Mouse (Mus musculus) thymus, postnatal 0 days (tissue): Measurements from ENCODE around the gene Ptcd2. TPM values are rescaled to one million over a fixed set of nuclear protein-coding genes. Genes with fewer than 3 reads are reported as not detected.

Experiments used
- DNase-seq: peaks from one replicate; pipeline ENCODE4 v3.0.0-alpha.2; 2015; ENCODE audit warnings: low spot score
- polyA plus RNA-seq: library from polyadenylated mRNA; unstranded; fragments of >200 nt; fragmentation: Nextera tagmentation; extraction: Ambion mirVana; gene quantifications from 2 replicates; pipeline ENCODE4 v1.2.1, GENCODE M21; 2015

Ptcd2 gene
- polyA plus RNA-seq, 1 experiment from 2014 or later: 56.6 TPM

DNA sequence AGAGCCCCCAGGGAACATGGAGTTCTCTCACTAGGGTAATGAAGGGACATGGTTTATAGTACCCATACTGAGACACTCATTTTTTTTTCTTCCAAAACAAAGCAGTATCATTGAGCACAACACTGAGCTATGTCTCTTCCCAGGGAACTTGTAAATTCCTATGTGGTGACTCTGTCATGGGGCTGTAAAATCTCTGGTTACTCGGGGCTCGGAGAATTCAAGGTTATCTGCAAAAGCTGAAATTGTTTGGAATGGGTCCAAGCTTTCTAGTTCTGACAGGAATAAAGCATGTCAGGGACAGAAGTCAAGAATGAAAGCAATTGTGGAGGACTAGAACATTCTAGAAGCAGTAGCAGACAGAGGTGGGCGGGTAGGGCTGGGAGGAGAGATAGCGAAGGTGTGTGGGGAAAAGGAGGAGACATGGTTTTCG is 36.6 kb downstream of the Ptcd2 start:
- no peak for DNase-seq

- no peak for DNase-seq
Observed at GRCm38 (mm10) chr13:99306164-99306563, 38.3 kb downstream of the Ptcd2 start.

- DNase-seq: no peak
Observed at GRCm38 (mm10) chr13:99305186-99305585, 39.3 kb downstream of the Ptcd2 start.

- no peak for DNase-seq
Observed at GRCm38 (mm10) chr13:99304365-99304764, 40.1 kb downstream of the Ptcd2 start.

DNA sequence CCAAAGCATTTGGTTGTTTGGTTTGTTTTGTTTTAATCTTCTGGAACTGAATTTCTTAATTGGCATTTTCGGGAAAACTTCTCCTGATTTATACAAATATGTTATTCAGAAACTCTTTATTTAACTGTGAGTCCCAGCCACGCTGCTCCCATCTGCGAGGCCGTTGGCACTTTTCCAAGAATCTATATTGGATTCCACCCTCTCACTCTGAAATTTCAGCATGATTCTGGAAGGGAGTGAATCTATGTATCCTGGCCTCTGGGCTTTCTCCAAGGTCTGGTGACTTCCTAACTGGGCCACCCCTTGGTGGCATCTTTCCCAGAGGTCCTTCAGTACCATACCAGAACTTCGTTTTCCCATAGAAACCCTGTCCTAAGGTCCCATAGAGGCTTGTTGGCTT is 40.7 kb downstream of the Ptcd2 start:
- no peak for DNase-seq

- DNase-seq: no peak
Observed at GRCm38 (mm10) chr13:99299921-99300320, 44.6 kb downstream of the Ptcd2 start.

- DNase-seq: no peak
Observed at GRCm38 (mm10) chr13:99294176-99294575, 50.3 kb downstream of the Ptcd2 start.

DNA sequence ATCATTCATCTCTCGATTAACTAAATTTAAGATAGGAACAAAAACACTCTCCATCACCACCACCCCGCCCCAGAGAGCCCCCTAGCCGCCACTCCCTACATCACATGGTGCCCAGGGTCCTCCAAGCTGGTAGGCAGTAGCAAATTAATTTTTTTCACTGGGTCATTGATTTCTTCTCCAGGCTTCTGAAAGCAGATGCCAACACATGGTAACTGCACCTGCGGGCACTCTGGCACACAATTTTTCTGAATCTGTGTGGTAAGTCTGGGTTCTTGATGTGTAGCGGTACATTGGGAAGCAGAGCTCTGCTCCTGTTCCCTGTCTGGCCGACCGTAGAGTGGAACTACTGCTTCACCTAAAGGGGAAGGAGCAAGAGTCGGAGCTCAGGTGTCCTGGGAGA is 53.7 kb downstream of the Ptcd2 start:
- no peak for DNase-seq

DNA sequence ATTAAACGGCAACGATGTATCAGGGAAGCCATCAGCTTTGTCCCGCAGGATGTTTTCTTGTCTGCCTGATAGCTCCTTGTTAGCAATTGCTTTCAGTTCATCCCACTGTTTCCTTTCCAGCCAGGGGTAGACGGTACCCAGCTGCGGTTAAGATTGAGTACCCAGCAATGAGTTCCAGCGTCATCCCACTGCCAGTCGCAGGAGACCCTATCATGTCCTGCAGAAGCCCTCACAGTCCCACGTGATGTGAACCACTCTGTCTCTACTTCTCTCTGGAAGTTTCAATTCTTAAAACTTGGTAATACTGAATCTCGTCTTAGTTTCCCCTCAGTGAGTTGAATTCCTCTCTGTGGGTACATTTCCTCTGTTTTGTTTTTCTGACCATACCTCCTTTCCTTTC is 56.7 kb downstream of the Ptcd2 start:
- no peak for DNase-seq

DNA sequence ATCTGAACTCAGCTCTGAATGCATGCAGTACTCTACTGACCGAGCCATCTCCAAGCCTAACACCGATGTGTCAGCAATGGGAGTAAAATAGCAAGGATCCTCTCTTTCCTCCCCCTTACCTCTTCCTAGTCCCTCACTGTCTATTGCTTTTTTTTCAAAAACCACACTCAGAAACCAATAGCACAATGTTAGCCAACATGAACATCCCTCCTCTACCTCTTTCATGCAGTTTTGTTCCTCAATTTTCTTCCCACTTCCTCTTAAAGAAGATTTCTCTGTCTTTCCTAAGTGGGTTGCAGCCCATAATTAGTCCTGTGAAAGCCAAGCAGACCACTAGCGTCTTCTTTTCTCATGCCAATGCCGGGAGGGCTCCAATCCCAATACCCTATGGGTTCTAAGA is 57.3 kb downstream of the Ptcd2 start:
- DNase-seq: no peak

DNA sequence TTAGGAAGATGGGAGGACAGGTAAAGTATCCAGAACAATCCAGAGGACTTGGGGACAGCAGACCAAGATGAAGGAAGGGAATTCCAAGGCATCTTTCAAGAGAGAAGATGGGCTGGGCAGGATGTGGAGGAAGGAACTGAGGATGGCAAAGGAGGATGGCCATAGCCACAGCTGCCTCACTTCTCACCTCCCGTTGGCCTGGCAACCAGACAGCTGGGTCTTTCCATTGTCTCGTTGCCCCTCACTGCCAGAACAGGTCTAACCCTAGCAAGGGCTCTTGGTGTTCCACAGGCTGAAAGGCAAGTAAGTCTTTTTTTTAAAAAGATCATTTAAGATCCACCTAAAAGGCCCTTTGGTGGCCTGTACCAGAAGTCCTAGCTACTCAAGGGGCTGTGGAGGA is 59.3 kb downstream of the Ptcd2 start:
- DNase-seq: no peak

GRCm38 (mm10) chr13:99284400-99285160 is 59.9 kb downstream of the Ptcd2 start:
- no peak for DNase-seq

GRCm38 (mm10) chr13:99283916-99284315 is 60.6 kb downstream of the Ptcd2 start:
- DNase-seq: no peak

DNA sequence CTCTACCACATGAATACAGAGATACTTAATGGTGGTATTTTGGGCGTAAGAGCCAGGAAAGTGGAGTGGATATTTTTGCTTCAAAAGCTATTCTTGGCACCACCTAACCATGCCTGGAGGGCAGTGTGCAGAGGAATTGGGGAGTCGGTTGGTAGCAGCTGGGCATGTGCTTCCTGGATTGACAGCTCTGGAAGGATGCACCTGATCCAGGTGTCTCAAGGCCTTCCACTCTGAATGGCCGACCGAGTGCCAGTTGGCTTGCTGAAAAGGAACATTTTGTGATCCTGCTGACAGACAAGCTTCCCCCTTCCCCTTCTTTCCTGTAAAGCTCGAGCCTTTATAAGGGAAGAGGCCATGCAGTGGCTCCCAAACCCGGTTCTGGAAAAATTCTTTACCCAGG is 61.5 kb downstream of the Ptcd2 start:
- DNase-seq: no peak

GRCm38 (mm10) chr13:99279351-99279750 is 65.2 kb downstream of the Ptcd2 start:
- DNase-seq: no peak

DNA sequence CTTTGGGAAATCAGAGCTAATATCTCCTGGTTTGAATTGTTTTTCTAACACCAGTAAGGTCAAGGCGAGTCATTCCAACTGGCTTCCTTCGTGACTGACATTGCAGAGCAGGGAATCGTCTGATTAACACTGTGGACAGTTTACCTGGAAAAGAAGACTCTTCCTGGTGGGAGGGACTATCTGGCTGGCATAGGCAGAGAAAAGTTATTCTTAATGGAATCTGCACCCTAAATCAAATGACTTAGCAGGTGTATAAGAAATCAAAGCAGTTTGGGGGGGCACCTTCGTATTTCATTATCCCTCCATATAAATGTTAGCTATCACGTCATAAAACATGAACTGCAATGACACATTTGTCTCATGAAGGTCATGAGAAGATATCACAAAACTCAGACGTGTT is 66.0 kb downstream of the Ptcd2 start:
- no peak for DNase-seq

GRCm38 (mm10) chr13:99277521-99277920 is 67.0 kb downstream of the Ptcd2 start:
- DNase-seq: no peak

- DNase-seq: no peak
Observed at GRCm38 (mm10) chr13:99272046-99272445, 72.5 kb downstream of the Ptcd2 start.

Other genes with a start within 250 kb of the Ptcd2 start
- 0.27 and 0.55 TPM in 2 replicates for gene Zfp366, start 159.9 kb downstream of the Ptcd2 start, polyA plus RNA-seq
- 38.0 and 38.5 TPM in 2 replicates for gene Mrps27, start 81 bp upstream of the Ptcd2 start, polyA plus RNA-seq
- gene Map1b, start 171.8 kb upstream of the Ptcd2 start, polyA plus RNA-seq: 4.0 and 5.8 TPM in 2 replicates